Mouse (Mus musculus): ENCODE results near the gene Ggt1.
"Not testable (repeated sequence)": the region's sequence is repeated elsewhere in the genome, so short reads cannot be mapped to it uniquely, and the experiment has no call there.

The Ggt1 gene

DNA sequence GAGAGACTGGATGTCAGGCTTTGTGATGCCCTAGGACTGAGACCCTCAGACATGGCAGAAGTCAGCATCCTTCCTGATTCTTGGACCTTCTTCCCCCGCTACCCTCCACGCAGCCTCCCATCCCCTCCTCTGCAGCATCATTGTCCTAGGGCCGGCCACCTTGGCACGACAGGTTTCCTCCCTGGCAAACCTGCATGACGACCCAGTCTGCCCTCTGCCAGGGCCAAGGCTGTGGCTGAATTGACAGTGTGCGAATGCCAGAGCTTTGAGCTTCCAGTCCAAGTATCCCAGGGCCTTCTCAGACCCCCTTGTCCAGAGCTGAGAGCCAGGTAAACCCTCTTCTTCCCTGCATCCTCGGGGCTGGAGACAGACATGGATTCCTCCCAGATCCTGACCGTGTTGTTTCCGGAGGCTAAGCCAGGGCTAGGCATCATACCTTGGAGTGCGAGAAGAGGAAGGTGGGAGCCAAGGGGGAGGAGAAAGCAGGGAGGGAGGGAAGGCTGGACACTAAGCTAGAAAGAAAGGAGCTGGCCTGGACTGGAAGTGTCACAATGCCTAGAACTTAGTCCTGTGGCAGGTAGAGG lies at the start of gene Ggt1:
Ggt1 (plus strand) TSS at position 534 of the 584 bp plus-strand sequence.
- no peak for DNase-seq (ENCODE audit: low spot score in 2 of 2)

DNA sequence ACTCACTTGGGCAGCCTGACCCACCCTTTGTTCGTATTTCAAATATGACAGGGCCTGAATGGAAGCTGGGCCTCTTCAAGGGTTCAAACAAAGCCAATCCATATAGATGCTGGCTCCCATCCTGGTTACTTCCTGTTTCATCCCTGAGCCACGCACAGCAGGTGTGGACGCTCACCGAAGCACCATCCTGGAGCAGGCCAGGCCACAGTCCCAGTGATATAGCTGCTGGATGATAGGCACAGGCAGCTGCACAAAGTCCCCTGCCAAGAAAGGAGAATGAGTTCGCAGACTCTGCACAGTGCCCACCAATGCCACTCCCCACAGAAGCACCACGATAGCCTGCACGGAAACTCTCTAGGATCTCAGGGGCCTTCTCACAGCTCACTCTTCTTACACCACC lies 49.5 kb upstream of the Ggt1 start:
- no peak for DNase-seq (ENCODE audit: low spot score in 2 of 2)

DNA sequence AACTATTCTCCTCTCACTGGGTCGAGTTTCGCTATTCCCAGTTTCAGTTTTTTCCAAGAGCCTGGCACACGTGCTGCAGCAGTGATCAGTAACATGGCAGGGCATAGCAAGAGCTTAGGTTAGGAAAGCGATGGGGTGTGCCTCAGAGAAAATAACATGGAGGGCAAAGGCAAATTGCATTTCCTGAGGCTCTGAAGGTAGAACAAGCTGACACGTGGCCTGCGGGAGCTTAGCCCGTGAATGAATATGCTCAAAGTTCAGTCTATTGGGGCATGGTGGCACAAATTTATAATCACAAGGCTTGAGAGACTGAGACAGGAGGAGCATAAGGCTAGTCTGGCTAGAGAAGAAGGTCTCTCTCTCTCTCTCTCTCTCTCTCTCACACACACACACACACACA lies 48.6 kb upstream of the Ggt1 start:
- DNase-seq (ENCODE audit: low spot score in 2 of 2), result no peak

DNA sequence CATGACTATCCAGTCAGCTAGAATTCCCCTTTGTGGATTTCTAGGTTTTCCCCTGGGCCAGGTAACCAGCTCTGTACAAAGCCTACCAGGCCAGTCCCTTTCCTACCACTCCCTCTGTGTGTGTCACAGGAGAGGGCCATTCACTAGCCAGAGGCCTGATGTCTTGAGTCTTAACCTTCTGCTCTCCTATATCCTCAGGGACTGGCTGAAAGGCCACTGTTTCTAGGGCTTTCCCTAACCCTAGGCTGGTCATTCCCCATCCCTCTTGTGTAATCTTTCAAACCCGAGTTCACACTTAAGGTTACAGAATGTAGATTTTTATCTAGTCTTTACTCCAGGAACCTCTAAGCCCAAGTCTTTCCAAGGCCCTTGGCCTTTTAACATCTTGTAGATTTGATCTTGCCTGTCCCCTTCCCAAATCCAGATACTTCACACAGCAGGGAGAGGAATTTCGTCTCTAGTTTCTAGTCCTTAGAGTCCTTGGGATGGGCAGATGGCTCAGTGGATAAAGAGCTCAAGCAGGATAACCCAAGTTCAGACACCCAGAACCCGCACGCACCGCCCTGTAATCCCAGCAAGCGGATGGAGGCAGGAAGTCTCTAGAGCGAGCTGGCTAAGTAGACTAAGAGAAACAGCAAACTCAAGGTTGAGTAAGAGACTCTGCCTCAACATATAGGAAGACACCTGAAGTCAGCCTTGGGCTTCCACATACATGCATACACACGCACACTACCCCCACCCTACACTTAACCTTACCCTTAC lies 47.9 kb upstream of the Ggt1 start:
- no peak for DNase-seq (ENCODE audit: low spot score in 2 of 2)

DNA sequence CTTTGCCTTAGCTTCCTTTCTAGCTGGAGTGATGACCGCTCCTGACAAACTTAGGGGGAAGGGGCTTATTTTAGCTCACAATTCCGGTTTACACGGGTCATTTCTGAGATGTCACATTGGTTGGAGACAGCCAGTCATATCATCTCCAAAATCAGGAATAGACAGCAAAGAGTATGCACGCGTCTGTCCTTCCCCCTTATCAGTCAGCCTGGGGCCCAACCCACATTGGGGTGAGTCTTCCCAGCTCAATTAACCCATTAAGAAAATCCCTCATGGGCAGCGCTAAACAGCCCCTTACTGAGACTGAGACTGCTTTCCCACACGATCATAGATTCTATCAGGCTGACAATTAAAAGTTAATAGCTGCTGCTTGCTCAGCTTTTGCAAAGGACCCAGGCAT lies 47.0 kb upstream of the Ggt1 start:
- no peak for DNase-seq (ENCODE audit: low spot score in 2 of 2)

DNA sequence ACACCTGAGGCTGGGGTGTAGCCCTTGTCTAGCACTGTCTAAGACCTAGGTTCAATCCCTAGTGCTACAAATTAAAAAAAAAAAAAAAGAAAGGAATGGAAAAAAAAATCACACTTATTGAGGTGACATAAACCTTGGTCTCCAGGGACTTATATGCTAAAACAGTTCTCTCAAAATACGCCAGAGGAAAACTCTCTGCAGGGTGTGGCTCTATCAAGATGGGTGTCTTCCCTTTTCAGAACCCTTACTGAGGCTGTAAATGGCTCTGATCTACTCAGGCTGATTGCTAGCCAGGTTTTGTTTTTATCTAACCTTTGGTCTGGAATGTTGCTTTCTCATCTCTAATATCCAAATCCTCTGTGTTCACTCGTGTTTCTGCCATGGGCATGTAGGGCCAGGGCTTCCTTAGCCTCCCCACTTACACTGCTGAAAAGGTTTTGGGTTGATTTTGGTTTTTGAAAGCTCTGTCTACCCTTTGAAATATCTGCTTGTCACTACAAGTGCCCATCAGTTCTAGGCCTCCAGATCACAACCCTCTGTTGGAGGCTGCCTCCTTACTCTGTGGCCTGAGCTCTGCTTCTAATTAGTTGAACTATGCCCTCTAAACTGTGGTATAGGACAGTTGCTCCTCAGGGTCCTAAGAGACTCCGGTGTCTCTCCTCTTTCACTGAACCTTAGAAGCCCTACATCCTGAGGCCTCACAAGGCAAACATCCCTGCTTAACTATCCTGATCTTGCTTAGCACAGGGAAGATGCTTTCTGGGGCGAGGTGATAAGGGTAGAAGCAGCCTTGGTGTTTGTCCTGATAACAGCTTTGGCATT lies 46.0 kb upstream of the Ggt1 start:
- no peak for DNase-seq (ENCODE audit: low spot score in 2 of 2)

DNA sequence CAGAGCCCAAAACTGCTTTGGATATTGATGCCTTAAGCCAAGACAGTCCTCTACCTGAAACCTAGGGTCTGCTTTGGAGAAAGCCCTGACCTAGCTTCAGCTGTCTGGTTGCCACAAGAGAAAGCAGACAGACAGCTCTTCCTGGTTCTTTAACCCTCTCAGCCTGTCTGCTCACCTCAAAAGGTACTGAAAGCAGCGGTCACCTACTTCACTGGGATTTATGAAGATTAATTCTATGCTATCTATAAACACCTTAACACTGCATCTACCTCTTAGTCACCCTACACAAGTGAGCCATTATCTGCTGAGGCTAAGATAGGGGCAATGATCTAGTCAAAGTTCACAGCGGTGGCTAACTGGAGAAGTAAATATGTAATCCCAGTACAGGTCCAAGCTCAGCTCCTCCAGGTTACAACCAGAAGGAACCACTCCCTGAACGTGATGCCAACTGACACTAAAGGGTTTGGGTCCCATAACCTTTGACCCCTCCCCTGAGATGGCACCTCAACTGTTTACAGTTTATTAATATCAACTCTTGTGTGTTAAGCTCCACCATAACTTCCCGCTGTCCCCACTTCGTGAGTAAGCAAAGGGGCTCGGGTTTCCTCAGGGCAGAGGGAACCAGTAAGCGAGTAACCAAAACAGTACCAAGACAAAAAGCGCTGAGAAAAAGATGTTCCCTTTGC lies 45.2 kb upstream of the Ggt1 start:
- no peak for DNase-seq (ENCODE audit: low spot score in 2 of 2)

DNA sequence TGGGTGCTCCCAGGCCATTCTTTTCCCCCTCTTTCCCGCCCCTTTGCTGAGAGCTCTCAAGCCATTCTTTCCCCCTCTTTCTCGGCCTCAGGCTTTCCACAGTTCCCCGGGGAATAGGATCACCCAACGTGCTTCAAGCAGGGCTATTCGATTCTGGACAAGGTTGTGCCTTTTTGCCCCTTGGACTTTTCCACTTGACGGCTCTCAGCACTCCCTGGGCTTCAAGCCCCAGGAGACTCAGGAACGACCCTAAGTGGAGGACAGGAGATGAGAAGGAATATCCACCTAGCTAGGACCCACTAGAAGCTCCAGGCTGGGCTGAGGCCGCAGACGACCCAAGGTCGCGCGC lies 44.7 kb upstream of the Ggt1 start:
- DNase-seq (ENCODE audit: low spot score in 2 of 2), result no peak

DNA sequence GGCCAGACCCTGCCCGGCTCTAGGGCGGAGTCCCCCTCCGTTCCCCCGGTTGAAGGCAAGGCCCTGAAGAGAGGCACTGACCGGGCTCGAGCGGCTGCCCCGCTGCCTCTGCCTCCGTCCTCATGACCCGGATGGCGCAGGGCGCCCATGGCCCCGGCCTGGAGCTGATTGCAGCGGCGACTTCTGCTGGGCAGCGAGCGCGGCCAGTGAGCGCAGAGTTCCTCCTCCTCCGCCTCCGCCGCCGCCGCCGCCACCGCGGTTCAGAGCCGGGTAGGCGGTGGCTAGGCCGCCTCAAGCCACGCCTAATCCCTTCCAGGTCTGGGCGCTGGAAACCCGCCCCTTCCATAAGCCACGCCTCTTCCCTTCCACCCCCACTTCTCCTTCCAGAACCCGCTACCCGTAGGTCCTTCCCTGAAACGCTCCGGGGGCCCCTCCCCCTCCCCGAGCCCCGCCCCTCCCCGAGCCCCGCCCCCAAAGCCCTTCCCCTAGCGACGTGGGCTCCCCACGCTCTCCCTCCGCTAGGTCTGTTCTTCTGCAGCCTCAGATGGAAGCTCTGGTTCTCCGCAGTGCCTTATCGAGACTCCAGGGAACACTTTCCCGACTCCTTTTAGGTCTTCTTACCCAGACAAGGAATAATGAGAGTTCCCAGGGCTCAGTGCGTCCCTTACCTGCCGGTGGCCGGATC lies 44.2 kb upstream of the Ggt1 start, which contains the start of gene Snrpd3:
Snrpd3 (plus strand) TSS at position 479 of the 685 bp plus-strand sequence.
- peak; percentile 86 to 90 for DNase-seq (ENCODE audit: low spot score in 2 of 2)

DNA sequence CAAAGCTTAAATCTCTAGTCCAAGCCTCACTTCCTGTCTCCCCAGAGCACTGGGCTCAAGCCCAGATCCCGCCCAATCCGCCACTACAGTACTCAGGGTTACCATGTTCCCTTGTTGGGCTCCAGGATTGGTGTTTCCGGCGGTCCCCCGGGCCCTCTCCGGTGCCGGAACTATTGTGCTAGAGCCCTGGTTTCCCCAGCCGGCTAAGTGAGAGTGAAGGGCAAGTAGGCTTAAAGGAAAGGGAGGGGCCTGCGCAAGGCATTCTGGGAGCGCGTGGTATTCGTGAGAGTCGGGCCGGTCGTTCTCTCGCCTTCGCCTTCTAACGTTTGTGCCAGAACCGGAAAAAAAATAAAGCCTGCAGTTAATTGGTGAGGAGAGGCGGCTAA lies 43.7 kb upstream of the Ggt1 start, which contains the start of gene Gucd1:
Gucd1 (minus strand) TSS at position 215 of the 386 bp plus-strand sequence.
- DNase-seq (ENCODE audit: low spot score in 2 of 2), result peak; percentile 97 to 98

DNA sequence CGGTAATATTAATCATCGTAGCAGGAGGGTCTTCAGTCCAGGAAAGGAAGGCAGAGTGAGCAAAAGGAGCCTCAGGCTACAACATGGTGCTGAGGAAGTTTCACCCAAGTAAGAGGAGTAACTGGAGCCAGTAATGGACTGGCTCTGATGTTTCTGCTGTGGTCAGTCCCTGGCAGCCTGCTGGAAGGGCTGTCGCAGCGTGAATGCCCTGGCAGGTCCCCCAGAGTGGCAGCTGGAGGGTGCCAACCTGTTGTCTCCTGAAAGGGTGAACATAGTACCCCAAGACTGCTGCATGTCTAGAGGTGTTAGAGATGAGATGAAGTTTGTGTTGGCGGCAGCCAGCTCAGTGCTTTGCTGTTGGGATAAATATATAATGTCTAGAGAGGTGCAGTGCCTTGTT lies 40.8 kb upstream of the Ggt1 start:
- DNase-seq (ENCODE audit: low spot score in 2 of 2), result no peak

DNA sequence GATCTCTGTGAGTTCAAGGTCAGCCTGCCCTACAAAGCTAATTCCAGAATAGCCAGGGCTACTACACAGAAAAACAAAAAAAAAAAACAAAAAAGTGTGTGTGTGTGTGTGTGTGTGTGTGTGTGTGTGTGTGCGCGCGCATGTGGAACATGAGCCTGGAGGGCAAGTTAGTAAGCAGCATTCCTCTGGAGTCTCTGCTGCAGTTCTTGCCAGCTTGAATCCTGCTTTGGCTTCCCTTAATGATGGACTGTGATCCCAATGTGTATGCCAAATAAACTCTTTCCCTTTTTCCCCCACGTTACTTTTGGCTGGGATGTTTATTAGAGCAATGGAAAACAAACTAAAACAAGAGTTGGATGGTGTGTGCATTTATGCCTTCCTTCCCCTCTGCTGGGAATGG lies 39.8 kb upstream of the Ggt1 start:
- DNase-seq (ENCODE audit: low spot score in 2 of 2), result no peak

DNA sequence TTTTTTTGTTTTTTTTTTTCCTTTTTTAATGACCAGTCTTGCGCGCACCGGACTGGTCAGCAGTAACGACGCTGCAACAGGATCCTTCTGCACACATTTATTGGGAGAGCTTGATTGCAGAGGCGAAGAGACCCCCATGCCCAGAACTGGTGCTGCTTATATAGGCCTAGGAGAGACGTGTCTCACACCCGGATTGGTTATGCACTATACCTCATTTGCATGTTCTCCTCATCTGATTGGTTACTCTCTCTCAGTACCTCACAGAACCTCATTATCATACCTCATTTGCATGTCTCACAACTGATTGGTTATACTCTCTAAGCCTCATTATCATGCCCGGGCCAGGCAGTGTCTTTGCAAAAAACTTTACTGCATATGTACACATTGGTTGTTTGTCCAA lies 36.0 kb upstream of the Ggt1 start:
- not testable (repeated sequence) for DNase-seq (ENCODE audit: low spot score in 2 of 2)

DNA sequence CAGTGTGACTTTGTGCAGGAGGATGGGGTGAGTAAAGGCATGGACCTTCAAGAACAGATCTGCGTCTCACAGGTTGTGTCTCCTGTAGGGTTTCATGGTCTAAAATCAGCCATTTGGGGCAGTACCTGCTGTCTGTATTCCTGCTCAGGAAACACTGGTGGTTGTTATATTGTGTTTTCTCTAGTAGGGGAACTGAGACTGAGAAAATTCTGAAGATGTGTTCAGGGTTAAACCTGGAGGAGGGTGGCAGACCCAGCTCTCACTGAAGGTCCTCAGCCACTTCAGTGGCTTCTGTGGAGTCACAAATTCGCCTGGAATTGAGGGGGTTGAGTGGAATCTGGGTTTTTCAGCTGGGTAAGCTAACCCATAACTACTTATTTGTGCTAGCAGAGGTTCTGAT lies 31.1 kb upstream of the Ggt1 start:
- no peak for DNase-seq (ENCODE audit: low spot score in 2 of 2)

DNA sequence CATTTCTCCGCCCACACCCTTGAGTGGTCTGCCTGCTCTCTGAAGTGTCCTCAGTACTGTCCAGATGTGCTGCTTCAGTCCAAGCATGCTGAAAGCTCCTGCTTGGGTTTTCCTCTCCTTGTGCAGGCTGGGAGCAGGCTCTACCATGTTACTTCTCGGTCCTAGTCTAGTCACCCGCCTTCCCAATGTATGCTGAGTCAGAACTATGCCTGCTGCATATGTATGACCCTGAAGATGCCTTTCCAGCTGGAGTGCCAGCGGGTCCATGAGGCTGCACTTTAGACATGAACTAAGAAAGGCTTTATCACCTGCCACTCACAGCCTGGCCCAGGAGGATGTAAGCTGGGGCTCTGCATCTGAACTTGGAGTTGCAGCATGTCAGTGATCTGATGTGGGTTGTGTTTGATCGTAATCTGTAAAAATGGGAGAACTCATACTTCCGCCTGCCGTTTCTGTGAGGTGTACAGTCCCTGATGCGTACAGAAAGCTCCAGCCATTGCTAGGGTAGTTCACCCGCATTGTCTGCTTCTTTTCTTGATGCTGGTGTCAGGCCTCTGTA lies 29.8 kb upstream of the Ggt1 start:
- no peak for DNase-seq (ENCODE audit: low spot score in 2 of 2)

DNA sequence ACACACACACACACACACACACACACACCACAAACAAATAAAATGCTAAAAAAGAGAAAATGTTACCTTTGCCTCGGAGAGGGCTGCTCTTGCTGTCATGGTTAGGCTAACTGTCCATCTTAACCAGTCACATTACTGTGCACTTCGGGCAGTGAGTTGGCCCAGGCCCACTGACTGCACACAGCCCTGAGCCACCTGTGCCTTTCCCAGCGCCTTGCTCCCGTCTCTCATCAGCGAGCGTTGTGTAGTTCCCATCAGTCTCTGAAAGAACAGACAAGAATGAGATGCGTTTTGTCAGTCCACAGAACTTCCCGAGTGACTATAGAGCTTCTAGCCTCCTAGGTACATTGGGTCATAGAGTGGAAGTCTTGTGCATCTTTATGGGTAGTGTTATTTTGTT lies 27.2 kb upstream of the Ggt1 start:
- no peak for DNase-seq (ENCODE audit: low spot score in 2 of 2)

DNA sequence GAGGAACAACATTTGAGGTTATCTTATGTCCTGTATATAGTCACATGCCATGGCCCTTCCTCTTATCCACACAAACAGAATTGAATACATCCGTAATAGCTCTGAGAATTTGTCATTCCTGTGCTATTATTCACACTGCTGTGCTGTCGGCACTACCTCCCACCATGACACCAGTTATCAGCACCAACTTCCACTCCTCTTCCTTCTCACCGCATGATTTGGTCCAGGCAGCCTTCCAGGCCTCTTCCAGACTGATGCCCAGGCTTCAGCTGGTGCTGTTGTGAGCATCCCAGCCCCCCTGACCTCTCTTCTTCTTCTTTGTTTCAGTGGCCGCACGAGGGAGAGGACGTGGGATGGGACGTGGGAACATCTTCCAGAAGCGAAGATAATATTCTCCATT lies 26.5 kb upstream of the Ggt1 start:
- no peak for DNase-seq (ENCODE audit: low spot score in 2 of 2)

DNA sequence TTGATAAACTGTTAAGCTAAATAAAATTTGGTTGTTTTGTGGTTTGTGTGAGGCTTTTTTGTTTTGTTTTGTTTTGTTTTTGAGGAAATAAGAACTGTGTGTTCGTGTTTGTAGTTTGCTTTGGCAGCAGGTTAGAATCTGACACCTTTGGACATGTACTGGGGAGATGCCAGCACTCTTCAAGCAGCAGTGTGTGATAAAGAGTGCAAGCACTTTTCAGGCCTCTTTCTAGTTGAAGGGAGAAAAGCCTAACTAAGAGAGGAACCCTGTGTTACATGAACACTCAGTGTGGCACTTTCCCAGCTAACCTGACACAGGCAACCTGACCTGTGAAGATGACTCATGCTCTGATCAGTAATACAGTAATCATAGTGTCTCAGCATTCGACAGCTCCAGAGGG lies 26.0 kb upstream of the Ggt1 start:
- DNase-seq (ENCODE audit: low spot score in 2 of 2), result no peak

DNA sequence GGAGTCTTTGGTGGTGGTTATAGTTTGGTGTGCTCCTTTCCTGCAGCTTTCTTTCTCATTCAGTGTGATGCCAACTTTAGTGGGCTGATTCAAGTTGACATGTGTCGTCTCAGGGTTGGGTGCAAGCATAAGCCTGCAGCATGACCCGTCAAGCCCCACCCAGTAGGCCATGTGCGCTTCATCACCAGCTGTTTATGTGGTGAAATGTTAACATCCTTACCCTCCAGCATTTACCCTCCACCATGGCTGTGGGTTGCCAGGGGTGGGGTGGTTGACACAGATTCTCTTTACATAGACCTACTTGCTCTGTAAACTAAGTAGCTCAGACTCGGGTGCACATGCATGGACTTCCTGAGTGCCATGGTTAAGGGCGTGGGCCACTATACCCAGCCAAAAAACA lies 25.3 kb upstream of the Ggt1 start:
- no peak for DNase-seq (ENCODE audit: low spot score in 2 of 2)

DNA sequence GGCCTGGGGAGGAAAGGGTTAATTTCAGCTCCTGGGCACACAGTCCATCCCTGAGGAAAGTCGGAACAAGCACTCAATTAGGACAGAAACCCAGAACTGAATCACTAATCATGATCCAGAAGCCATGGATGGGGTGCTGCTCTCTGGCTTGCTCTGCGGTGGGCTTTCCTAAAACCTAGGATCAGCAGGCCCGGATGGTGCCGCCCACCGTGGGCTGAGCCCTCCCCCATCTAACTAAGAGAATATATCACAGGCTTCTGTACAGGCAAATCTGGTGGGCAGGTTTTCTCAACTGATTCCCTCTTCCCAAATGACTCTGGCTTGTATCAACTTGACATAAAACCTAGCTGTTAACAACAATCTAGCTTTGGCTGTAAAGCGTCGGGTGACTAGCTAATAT lies 13.5 kb upstream of the Ggt1 start:
- DNase-seq (ENCODE audit: low spot score in 2 of 2), result no peak

DNA sequence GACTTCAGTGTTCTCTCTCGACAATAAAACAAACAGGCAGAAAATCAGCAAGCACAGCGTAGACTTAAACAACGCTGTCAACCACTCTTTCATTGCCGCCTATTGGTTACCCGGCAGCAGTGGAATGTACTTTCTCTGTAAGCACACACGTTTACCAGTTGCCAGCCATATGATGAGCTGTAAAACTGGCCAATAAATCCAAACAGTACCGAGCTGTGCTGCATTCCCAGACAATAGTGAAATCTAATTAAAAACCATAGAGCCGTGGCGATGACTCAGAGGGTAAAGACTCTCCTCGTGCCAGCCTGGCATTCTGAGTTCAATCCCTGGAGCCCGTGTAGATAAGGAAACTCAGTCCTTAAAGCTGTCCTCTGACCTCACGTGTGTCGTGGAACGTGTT lies 12.9 kb upstream of the Ggt1 start:
- no peak for DNase-seq (ENCODE audit: low spot score in 2 of 2)
